Mouse (Mus musculus) heart, adult 8-10 months (tissue): ENCODE results near the gene Slc24a2. TPM values are rescaled to one million over a fixed set of nuclear protein-coding genes. Genes with fewer than 3 reads are reported as not detected.

Experiments used
- DNase-seq: peaks from one replicate; pipeline ENCODE4 v3.0.0; 2022; ENCODE audit warnings: low spot score
- total RNA-seq, 4 experiments: library from RNA; stranded (reverse); gene quantifications; 2 replicates each; pipeline ENCODE4 v1.2.4; 2022

Gene Slc24a2
- total RNA-seq, 4 experiments from 2014 or later, result 1.3 to 2.8 (median 2.5) TPM

GRCm38 (mm10) chr4:86955448-86955847 is 274.8 kb downstream of the Slc24a2 start:
- DNase-seq, result no peak

GRCm38 (mm10) chr4:86953519-86953918 is 276.8 kb downstream of the Slc24a2 start:
- no peak for DNase-seq

DNA sequence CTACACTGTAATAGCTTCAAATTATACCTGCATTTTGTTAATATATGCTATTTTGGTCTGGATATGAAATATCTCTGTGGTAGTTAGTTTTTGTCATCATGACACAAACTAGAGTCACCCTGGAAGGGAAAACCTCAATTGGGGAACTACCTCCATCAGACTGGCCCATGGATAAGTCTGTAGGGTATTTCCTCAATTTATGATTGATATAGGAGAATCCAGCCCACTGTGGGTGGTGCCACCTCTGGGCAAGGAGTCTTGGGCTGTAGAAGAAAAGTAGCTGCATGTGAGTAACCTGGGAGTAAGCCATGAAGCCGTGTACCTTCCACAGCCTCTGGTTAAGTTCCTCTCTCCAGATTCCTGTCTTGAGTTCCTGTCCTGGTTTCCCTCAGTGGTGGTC is 281.5 kb downstream of the Slc24a2 start:
- no peak for DNase-seq

DNA sequence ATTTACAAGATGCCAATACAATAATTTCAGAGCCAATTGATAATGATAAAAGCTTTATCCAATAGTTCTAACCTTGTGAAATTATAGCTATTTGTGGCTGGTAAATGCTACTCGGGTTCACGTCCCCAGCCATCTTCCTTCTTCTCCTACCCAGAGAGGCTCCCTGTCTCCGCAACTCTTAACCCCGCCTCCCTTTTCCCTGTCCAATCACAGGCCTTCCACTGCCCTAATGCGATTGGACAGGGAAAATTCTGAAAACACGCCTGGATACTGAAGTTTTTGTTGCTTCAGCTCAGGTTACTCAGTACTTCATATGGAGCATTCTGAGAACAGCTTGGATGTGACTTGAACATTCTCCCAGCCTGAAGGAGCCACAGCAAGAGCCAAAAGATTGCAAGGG is 287.0 kb downstream of the Slc24a2 start:
- DNase-seq, result no peak

DNA sequence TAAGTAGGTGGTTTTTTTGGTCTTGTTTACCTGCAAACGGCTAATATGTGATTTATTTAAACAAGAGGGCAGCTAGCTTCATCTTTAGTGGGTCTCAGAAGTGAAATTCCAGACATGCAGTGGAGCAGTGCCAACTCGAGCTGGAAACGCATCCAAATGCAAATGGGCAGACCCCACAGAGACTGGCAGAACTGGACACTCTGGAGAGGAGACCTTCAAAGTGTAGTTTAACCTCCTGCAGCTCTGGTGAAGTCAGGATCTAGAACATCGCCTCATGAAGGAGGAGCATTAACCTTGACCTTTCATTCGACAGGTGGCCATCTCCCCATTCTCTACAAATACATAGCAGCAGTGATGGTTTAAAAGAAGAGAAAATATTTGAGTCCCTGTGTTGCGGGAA is 287.6 kb downstream of the Slc24a2 start:
- DNase-seq, result no peak

- DNase-seq, result no peak
These were observed 293.6 kb downstream of the Slc24a2 start for GRCm38 (mm10) chr4:86936706-86937105.

GRCm38 (mm10) chr4:86936217-86936616 is 294.1 kb downstream of the Slc24a2 start:
- DNase-seq, result no peak
